Mouse (Mus musculus): ENCODE results near the gene Xdh. TPM values are rescaled to one million over a fixed set of nuclear protein-coding genes. Genes with fewer than 3 reads are reported as not detected.

Gene Xdh
- 1 to 10 TPM; 2.0 to 3.5 TPM for polyA plus RNA-seq (2012; fragmentation: generic; extraction: Trizol)

DNA sequence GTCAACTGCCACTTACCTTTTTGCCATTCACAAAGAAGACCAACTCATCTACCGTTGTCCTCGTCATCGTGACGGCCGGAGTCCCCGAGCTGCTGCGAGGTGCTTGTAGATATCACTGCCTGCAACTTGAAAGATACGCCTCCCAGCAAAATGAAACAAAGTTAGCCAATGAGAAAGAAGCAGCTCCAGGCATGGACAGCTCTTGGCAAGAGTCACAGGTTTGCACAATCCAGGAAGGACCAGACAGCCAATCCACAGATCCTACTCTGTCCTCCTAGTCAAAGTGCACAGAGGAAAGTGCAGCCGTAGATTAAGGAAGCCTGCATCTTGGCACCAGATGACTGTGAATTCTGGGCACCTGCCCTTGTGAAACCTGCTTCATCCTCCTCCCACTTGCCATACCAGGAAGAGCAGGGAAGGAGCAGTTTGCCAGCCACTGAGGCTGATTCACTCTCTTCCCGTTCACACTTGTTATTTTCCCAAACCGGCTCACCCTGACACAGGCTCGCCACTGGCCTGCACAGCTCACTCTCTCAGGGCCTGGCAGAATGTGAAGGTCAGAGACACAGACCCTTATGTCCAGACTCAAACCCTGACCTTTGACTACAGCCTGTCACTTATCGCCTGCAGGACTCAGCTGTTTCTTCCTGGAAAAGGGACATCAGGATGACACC, at the start of gene Xdh:
Gene Xdh (minus strand): TSS at position 135 of the 674 bp plus-strand sequence.

Other genes with a start within 250 kb of the Xdh start
- gene Galnt14, start 239.7 kb downstream of the Xdh start, polyA plus RNA-seq (2012; fragmentation: generic; extraction: Trizol) = not detected
- 1 to 10 TPM in 1 of 2 experiments, under 1 TPM in 1; 0.11 to 1.5 TPM for gene Ehd3, start 146.1 kb downstream of the Xdh start, polyA plus RNA-seq (2012; fragmentation: generic; extraction: Trizol)
- gene Srd5a2, start 97.7 kb upstream of the Xdh start, polyA plus RNA-seq (2012; fragmentation: generic; extraction: Trizol) = not detected